Mouse (Mus musculus) embryo, embryonic 11 days (tissue): ENCODE data around the gene Olfr1359.

Source experiments
- DNase-seq: peaks from one replicate; pipeline ENCODE4 v3.0.0-alpha.2; 2015

Gene Olfr1359

GRCm38 (mm10) chr13:21727948-21728572 is 30.1 kb downstream of the Olfr1359 start:
- DNase-seq: peak; percentile 68

- no peak for DNase-seq
Observed at GRCm38 (mm10) chr13:21729544-21729943, 31.6 kb downstream of the Olfr1359 start.

- DNase-seq: no peak
Observed at GRCm38 (mm10) chr13:21733466-21733865, 35.6 kb downstream of the Olfr1359 start.

- DNase-seq: peak; percentile 94
Observed at GRCm38 (mm10) chr13:21734010-21734905, 36.3 kb downstream of the Olfr1359 start.

GRCm38 (mm10) chr13:21734906-21735767 is 37.2 kb downstream of the Olfr1359 start, which contains the start of gene Hist1h4j:
Gene Hist1h4j (plus strand): TSS chr13:21735064.
- DNase-seq: peak; percentile 94

GRCm38 (mm10) chr13:21745006-21745405 is 47.1 kb downstream of the Olfr1359 start:
- DNase-seq: no peak

GRCm38 (mm10) chr13:21749387-21750158 is 51.7 kb downstream of the Olfr1359 start:
- peak; percentile 57 for DNase-seq

GRCm38 (mm10) chr13:21750159-21751017 is 52.5 kb downstream of the Olfr1359 start, which contains the start of gene Hist1h4k:
Gene Hist1h4k (minus strand): TSS chr13:21750505.
- peak; percentile 96 for DNase-seq

GRCm38 (mm10) chr13:21751417-21751816 is 53.5 kb downstream of the Olfr1359 start:
- DNase-seq: no peak

- no peak for DNase-seq
Observed at GRCm38 (mm10) chr13:21751827-21752226, 53.9 kb downstream of the Olfr1359 start.

- DNase-seq: no peak
Observed at GRCm38 (mm10) chr13:21752356-21752755, 54.4 kb downstream of the Olfr1359 start.

GRCm38 (mm10) chr13:21753051-21753523 is 55.2 kb downstream of the Olfr1359 start:
- no peak for DNase-seq

GRCm38 (mm10) chr13:21753524-21754285 is 55.8 kb downstream of the Olfr1359 start, which contains the start of the genes Hist1h2ak and Hist1h2bn:
Gene Hist1h2ak (minus strand): TSS chr13:21753827.
Gene Hist1h2bn (plus strand): TSS chr13:21754123.
- peak; percentile 91 for DNase-seq

- DNase-seq: peak; percentile 64
Observed at GRCm38 (mm10) chr13:21754294-21755001, 56.5 kb downstream of the Olfr1359 start.

GRCm38 (mm10) chr13:21755707-21756106 is 57.8 kb downstream of the Olfr1359 start:
- DNase-seq: no peak
